Mouse (Mus musculus): ENCODE measurements around the gene Zbtb48. TPM values are rescaled to one million over a fixed set of nuclear protein-coding genes. Genes with fewer than 3 reads are reported as not detected.

Gene Zbtb48
- polyA plus RNA-seq, 1 experiment, result not detected

DNA sequence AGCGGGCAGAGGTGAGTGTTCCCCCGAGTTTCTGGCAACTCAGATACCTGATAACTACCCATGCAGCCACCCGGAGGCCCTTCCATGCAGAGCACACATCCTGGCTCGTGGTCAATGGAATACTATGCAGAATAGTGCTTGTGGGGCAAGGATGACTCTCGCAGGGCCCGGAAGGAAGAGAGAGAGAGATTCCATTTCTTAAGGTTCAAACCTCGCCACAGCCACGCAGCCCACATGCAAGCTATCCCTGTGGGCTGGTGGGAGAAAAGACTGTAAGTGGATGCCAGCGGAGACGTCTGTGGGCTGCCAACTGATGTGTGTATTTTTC lies 39.5 kb downstream of the Zbtb48 start:
- peak overlapping the region; percentile 85 for H3K4me3 ChIP-seq (ENCODE audit: insufficient read depth, low read depth, low read length)
- TF ChIP-seq POLR2A (IDR thresholded peaks at IDR 0.05; ENCODE audit: insufficient read depth, low read depth, low read length), result no peak
- no peak for TF ChIP-seq CTCF (IDR thresholded peaks at IDR 0.05; ENCODE audit: insufficient read depth, low read depth, low read length)
- WGBS, result 8% methylated on average over 10 of the region's 10 CpGs
- peaks cover 22% of the 10 kb centered on the region for H3K4me1 ChIP-seq (ENCODE audit: control insufficient read depth, insufficient read depth, low read length)
- peak overlapping the region; percentile 74; the same call in 1 of the 2 replicates for H3K27ac ChIP-seq (ENCODE audit: insufficient read depth, low read depth, low read length)

DNA sequence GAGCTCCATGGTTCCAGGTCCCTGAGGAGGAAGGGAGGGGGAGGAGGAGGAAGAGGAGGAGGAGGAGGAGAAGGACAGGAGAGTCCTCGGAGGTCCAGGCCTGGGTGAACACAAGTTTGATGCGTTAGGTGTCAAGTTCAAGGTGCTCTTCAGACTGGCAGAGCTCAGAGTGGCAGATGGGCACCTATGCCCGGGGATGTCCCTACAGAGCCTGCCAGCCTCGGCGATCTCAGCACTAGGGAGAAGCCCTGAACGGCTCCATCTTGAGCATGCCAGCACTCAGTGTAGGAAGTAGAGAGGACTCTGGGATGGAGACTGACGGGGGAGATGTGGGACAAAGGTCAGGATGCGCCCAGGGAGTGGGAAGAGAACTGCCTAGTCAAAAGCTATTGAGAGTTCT lies 40.8 kb downstream of the Zbtb48 start:
- Histone ChIP-seq H3K4me3 (ENCODE audit: insufficient read depth, low read depth, low read length) (no peak overlapping the region), H3K4me1 (ENCODE audit: control insufficient read depth, insufficient read depth, low read length) (peaks cover 23% of the 10 kb centered on the region), H3K27ac (ENCODE audit: insufficient read depth, low read depth, low read length) (no peak overlapping the region)
- TF ChIP-seq CTCF (IDR thresholded peaks at IDR 0.05; ENCODE audit: insufficient read depth, low read depth, low read length) (no peak), POLR2A (IDR thresholded peaks at IDR 0.05; ENCODE audit: insufficient read depth, low read depth, low read length) (no peak)
- WGBS, result 72% methylated on average over 8 of the region's 8 CpGs

DNA sequence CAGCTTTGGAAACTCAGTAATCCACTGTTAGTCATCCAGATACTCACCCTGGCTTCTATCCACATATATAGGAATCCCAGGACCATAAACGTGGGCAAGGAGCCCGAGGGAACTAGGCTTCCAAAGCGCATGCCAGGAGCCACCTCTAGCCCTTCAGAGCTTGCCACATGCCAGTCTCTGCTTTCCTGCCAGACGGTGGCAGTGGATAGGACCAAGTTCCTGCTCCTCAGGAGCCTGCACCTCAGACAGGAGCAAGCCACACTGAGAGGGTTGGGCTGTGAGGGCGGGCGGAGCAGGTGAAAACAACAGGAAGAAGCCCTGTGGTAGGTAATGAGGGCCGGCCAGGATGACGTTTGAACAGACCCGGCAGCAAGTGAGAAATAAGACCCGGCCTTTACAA lies 41.6 kb downstream of the Zbtb48 start:
- no peak overlapping the region for H3K4me3 ChIP-seq (ENCODE audit: insufficient read depth, low read depth, low read length)
- no peak overlapping the region for H3K27ac ChIP-seq (ENCODE audit: insufficient read depth, low read depth, low read length)
- 49% methylated on average over 10 of the region's 10 CpGs for WGBS
- H3K4me1 ChIP-seq (ENCODE audit: control insufficient read depth, insufficient read depth, low read length), result peaks cover 25% of the 10 kb centered on the region
- TF ChIP-seq CTCF (IDR thresholded peaks at IDR 0.05; ENCODE audit: insufficient read depth, low read depth, low read length), result no peak
- TF ChIP-seq POLR2A (IDR thresholded peaks at IDR 0.05; ENCODE audit: insufficient read depth, low read depth, low read length), result no peak

DNA sequence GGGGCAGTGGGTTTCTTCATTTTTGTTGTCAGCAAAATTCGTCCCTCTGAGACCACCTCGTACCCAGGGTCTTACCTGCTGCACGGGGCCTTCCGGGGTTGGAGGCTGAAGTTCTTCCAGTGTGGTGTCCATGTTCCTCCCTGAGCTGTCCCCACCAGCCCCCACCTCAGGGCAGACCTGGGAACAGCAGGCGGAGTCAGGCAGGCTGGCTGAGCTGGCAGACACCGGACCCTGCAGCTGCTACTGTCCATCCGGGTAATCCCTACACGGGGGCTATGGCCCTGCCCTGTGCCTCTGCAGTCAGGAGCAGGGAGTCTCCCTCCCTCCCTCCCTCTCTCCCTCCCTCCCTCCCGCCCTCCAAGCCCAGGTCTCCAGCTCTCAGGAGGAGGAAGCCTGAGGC lies 43.9 kb downstream of the Zbtb48 start:
- WGBS, result 47% methylated on average over 9 of the region's 9 CpGs
- H3K4me3 ChIP-seq (ENCODE audit: insufficient read depth, low read depth, low read length), result no peak overlapping the region
- no peak overlapping the region for H3K27ac ChIP-seq (ENCODE audit: insufficient read depth, low read depth, low read length)
- no peak for TF ChIP-seq POLR2A (IDR thresholded peaks at IDR 0.05; ENCODE audit: insufficient read depth, low read depth, low read length)
- TF ChIP-seq CTCF (IDR thresholded peaks at IDR 0.05; ENCODE audit: insufficient read depth, low read depth, low read length), result no peak
- H3K4me1 ChIP-seq (ENCODE audit: control insufficient read depth, insufficient read depth, low read length), result peaks cover 25% of the 10 kb centered on the region

DNA sequence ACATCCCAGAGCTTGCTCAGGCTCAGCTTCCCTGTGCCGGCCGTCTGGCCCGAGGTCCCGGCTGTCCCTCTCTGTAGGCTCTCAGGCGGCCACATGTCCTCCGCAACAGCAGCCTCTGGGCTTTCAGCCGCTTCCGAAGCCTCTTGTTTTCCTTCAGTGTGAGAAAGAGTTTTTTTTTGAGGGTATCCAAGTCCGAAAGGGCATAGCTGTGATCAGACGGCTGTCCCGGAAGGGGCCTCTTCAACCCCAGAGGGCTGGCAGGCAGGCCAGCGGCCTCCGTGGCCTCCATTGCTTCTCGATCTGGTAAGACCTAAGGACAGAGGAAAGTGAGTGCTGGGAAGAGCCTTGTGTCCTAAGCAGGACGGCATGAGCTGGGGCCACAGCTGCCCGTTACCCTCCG lies 44.4 kb downstream of the Zbtb48 start:
- Histone ChIP-seq H3K4me1 (ENCODE audit: control insufficient read depth, insufficient read depth, low read length) (peaks cover 24% of the 10 kb centered on the region), H3K4me3 (ENCODE audit: insufficient read depth, low read depth, low read length) (no peak overlapping the region), H3K27ac (ENCODE audit: insufficient read depth, low read depth, low read length) (no peak overlapping the region)
- WGBS, result 72% methylated on average over 17 of the region's 17 CpGs
- TF ChIP-seq POLR2A (IDR thresholded peaks at IDR 0.05; ENCODE audit: insufficient read depth, low read depth, low read length) (no peak), CTCF (IDR thresholded peaks at IDR 0.05; ENCODE audit: insufficient read depth, low read depth, low read length) (no peak)

DNA sequence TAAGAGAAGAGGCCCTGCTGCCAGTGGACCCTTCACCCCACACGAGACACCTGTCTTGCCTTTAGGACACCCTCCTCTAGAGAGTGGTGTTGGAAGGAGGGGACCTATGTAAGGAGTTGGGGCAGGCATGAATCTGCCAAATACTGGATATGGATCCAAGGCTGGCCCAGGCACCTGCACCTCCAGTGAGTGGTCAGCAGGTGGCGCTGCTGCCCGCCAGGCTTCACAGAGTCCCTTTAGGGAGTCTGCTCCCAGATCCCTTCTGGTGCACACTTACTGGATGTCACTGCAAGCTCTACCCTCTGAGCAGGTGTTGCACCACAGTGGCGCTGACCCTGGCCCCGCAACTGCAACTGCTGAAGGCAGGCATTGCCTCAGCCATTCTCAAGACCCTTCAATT lies 46.1 kb downstream of the Zbtb48 start:
- TF ChIP-seq POLR2A (IDR thresholded peaks at IDR 0.05; ENCODE audit: insufficient read depth, low read depth, low read length) (no peak), CTCF (IDR thresholded peaks at IDR 0.05; ENCODE audit: insufficient read depth, low read depth, low read length) (peak; percentile 93)
- Histone ChIP-seq H3K4me1 (ENCODE audit: control insufficient read depth, insufficient read depth, low read length) (peaks cover 16% of the 10 kb centered on the region), H3K27ac (ENCODE audit: insufficient read depth, low read depth, low read length) (no peak overlapping the region), H3K4me3 (ENCODE audit: insufficient read depth, low read depth, low read length) (no peak overlapping the region)
- WGBS, result 6% methylated on average over 5 of the region's 5 CpGs

DNA sequence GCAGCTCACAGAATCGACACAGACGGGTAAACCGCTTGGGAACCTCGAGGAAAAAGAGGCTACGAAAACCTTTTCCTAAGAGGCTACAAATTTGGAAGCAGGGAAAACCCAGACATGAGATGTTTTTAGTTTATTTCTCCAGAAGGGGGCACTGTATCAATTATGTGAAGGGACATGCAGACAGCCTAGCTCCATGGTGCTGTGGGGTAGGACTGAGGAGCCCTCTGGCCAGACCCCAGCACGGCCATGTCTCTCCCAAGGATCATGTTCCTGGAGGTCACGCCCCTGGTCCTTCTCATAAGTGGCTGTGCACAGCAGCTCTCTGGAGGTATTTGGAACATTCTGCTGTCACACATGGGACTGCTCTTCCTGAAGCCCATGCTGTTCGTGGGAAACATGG lies 46.8 kb downstream of the Zbtb48 start:
- H3K4me3 ChIP-seq (ENCODE audit: insufficient read depth, low read depth, low read length), result no peak overlapping the region
- WGBS, result 63% methylated on average over 8 of the region's 8 CpGs
- TF ChIP-seq CTCF (IDR thresholded peaks at IDR 0.05; ENCODE audit: insufficient read depth, low read depth, low read length) (0 out of 2 replicates have a peak, but pooled peaks have one; percentile 18), POLR2A (IDR thresholded peaks at IDR 0.05; ENCODE audit: insufficient read depth, low read depth, low read length) (no peak)
- no peak overlapping the region for H3K27ac ChIP-seq (ENCODE audit: insufficient read depth, low read depth, low read length)
- peaks cover 10% of the 10 kb centered on the region for H3K4me1 ChIP-seq (ENCODE audit: control insufficient read depth, insufficient read depth, low read length)

DNA sequence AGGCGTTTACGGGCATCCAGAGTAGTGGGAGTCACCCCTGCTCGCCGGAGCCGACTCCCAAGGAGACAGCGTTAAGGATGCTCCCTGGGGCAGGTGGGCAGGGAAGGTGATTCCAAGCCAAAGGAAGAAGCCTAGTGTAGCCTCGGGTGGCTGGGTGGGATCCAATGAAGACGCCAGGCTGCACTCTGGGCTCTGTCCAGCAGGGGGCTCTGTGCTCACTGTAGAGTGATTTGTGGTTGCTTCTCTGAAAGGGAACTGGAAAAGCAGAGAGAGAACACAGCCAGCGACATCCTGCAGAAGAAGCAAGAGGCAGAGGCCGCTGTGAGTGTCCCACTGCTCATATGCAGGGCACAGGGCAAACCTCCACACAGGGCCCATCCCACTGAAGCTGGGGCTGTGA lies 49.7 kb downstream of the Zbtb48 start:
- Histone ChIP-seq H3K4me1 (ENCODE audit: control insufficient read depth, insufficient read depth, low read length) (peaks cover 12% of the 10 kb centered on the region), H3K27ac (ENCODE audit: insufficient read depth, low read depth, low read length) (no peak overlapping the region), H3K4me3 (ENCODE audit: insufficient read depth, low read depth, low read length) (no peak overlapping the region)
- TF ChIP-seq POLR2A (IDR thresholded peaks at IDR 0.05; ENCODE audit: insufficient read depth, low read depth, low read length) (no peak), CTCF (IDR thresholded peaks at IDR 0.05; ENCODE audit: insufficient read depth, low read depth, low read length) (peak; percentile 77)
- WGBS, result 34% methylated on average over 10 of the region's 10 CpGs

DNA sequence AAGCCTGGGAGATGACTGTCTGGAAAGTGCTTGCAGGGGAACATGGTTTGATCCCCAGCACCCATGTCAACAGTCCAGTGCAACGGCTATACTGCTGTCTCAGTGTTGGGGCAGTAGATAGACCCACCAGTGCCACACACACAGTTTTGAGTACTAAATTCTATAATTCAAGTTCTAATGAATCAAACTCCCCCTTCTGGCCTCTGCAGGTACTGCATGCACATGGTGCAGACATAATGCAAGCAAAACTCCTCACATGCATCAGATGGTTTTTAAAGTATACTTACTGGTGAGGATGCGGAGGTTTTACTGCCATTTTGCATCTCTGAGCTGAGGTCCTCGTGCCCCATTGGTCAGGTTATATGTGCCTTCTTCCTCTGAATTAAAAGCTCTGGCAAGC lies 52.0 kb downstream of the Zbtb48 start:
- Histone ChIP-seq H3K4me3 (ENCODE audit: insufficient read depth, low read depth, low read length) (no peak overlapping the region), H3K4me1 (ENCODE audit: control insufficient read depth, insufficient read depth, low read length) (peaks cover 10% of the 10 kb centered on the region), H3K27ac (ENCODE audit: insufficient read depth, low read depth, low read length) (no peak overlapping the region)
- WGBS, result 89% methylated on average over 3 of the region's 3 CpGs
- TF ChIP-seq POLR2A (IDR thresholded peaks at IDR 0.05; ENCODE audit: insufficient read depth, low read depth, low read length) (no peak), CTCF (IDR thresholded peaks at IDR 0.05; ENCODE audit: insufficient read depth, low read depth, low read length) (no peak)
